In the genomic region with DNA sequence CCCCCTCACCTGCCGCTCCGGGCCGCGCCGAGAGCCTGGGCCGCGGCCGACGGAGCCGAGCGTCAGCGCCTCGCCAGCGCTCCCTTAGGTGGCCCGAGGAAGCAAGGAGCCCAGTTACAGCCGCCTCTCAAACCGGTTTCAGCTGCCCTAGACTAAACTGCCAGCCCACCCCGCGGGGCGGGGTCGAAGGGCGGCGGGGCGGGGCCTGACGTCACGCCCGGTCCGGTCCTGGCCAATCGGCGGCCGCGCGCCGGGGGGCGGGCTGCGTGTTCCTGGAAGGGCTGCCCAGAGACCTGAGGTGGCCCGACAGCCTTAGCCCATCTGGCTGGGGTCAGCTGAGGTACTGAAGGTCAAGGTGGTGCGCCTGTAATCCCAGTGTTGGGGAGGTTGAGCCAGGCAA, we compare ENCODE assay signal across 8 mouse cellular contexts. TPM values are rescaled to one million over a fixed set of nuclear protein-coding genes. Genes with fewer than 3 reads are reported as not detected.
DNase-seq lines count a peak whose midpoint lies in the region; ATAC-seq and TF ChIP-seq lines count a peak whose summit lies in the region.

No protein-coding gene starts in this region.

- peak overlapping the region; percentile 97 for H3K9ac ChIP-seq in forebrain, embryonic 13.5 days
- peak overlapping the region; percentile 97 for H3K9ac ChIP-seq in neural tube, embryonic 15.5 days (replicated peaks)

- no peaks in the 10 kb centered on the region for H3K27me3 ChIP-seq in E14TG2a.4 (ENCODE audit: insufficient read depth, low read length)
- H3K27me3 ChIP-seq in forebrain, embryonic 13.5 days, result no peaks in the 10 kb centered on the region
- H3K27me3 ChIP-seq in neural tube, embryonic 15.5 days (replicated peaks), result no peaks in the 10 kb centered on the region

- peak; percentile 96 for ATAC-seq in forebrain, embryonic 13.5 days
- ATAC-seq in neural tube, embryonic 15.5 days (ENCODE audit: low FRiP score), result peak; percentile 98

- no peak for TF ChIP-seq CTCF in E14TG2a.4 (conservative IDR thresholded peaks at IDR 0.05; ENCODE audit: low read length)

- H3K4me3 ChIP-seq in E14TG2a.4 (replicated peaks; ENCODE audit: low read length), result peak overlapping the region; percentile 91
- peak overlapping the region; percentile 83 for H3K4me3 ChIP-seq in forebrain, embryonic 13.5 days
- H3K4me3 ChIP-seq in neural tube, embryonic 15.5 days (replicated peaks), result peak overlapping the region; percentile 82

- under 1% methylated on average over 35 of the region's 38 CpGs for WGBS in forebrain, embryonic 13.5 days
- 2% methylated on average over 38 of the region's 38 CpGs for WGBS in neural tube, embryonic 15.5 days

- peaks cover 6% of the 10 kb centered on the region; the same call in 1 of the 2 replicates for H3K4me1 ChIP-seq in E14TG2a.4 (replicated peaks; ENCODE audit: low read depth, low read length)
- peaks cover 37% of the 10 kb centered on the region for H3K4me1 ChIP-seq in forebrain, embryonic 13.5 days
- H3K4me1 ChIP-seq in neural tube, embryonic 15.5 days, result peaks cover 29% of the 10 kb centered on the region

- intact Hi-C loops in heart, postnatal 14 days (cut with DNase I), result loop anchor here (2.0 to 5.0 kb wide), 2 partner anchors 54 to 109 kb away; a partner anchor contains a TSS

- H3K36me3 ChIP-seq in E14TG2a.4 (ENCODE audit: insufficient read depth, low read length), result no peaks in the 10 kb centered on the region
- H3K36me3 ChIP-seq in forebrain, embryonic 13.5 days (ENCODE audit: poor library complexity, severe bottlenecking), result no peaks in the 10 kb centered on the region
- no peaks in the 10 kb centered on the region for H3K36me3 ChIP-seq in neural tube, embryonic 15.5 days

- peak overlapping the region; percentile 69 for H3K4me2 ChIP-seq in forebrain, embryonic 13.5 days
- peak overlapping the region; percentile 58 for H3K4me2 ChIP-seq in neural tube, embryonic 15.5 days

- peak; percentile 92 for DNase-seq in c-Kit-positive CD71-positive TER-119-positive erythroid progenitor cells, embryonic 14.5 days (ENCODE audit: low spot score)
- peak; percentile 98 to 99 for DNase-seq in heart, postnatal 14 days
- peak; percentile 97 for DNase-seq in layer of hippocampus, adult 11-12 months (ENCODE audit: low spot score)
- peak; percentile 97 to 98 for DNase-seq in lung, adult 18-20 months
- DNase-seq in testis, postnatal 14 days (ENCODE audit: low spot score), result peak; percentile 97

- peak overlapping the region; percentile 98 for H3K27ac ChIP-seq in forebrain, embryonic 13.5 days
- peak overlapping the region; percentile 98 for H3K27ac ChIP-seq in neural tube, embryonic 15.5 days (replicated peaks)

- no peaks in the 10 kb centered on the region for H3K9me3 ChIP-seq in E14TG2a.4 (ENCODE audit: low read length)
- H3K9me3 ChIP-seq in forebrain, embryonic 13.5 days (replicated peaks), result no peaks in the 10 kb centered on the region
- H3K9me3 ChIP-seq in neural tube, embryonic 15.5 days (replicated peaks), result no peaks in the 10 kb centered on the region

RNA-seq across cellular contexts. Expression of a gene that starts 9.5 kb away (rescaled TPM):
- polyA plus RNA-seq in forebrain, embryonic 13.5 days (2015; fragmentation: Nextera tagmentation; extraction: Ambion mirVana), result 74.3 and 75.2 TPM in 2 replicates
- total RNA-seq in heart, postnatal 14 days (2021), result 100 to 1,000 TPM; 219 to 274 TPM
- polyA plus RNA-seq in neural tube, embryonic 15.5 days (2015; fragmentation: Nextera tagmentation; extraction: Ambion mirVana), result 77.1 and 79.6 TPM in 2 replicates

Comparison
In these comparisons a context has a peak if more than half of its experiments do, and no peak if none do; other contexts are left out.
1. Peak in every context shown above with its lines: DNase-seq, ATAC-seq, H3K4me3 ChIP-seq and H3K27ac ChIP-seq.